Mouse (Mus musculus): ENCODE data around the gene Cryzl1.

GRCm38 (mm10) chr16:91751644-91752385, 23.0 kb upstream of the Cryzl1 start:
- TF ChIP-seq CTCF (IDR thresholded peaks at IDR 0.05; ENCODE audit: control insufficient read depth, insufficient read depth, low read length) (no peak), POLR2A (IDR thresholded peaks at IDR 0.05; ENCODE audit: borderline replicate concordance, control insufficient read depth, low read depth, low read length) (no peak)
